Mouse (Mus musculus): ENCODE measurements around the gene Csnk1g2. TPM values are rescaled to one million over a fixed set of nuclear protein-coding genes. Genes with fewer than 3 reads are reported as not detected.

Csnk1g2 gene
- polyA plus RNA-seq, 1 experiment, result 165 TPM

DNA sequence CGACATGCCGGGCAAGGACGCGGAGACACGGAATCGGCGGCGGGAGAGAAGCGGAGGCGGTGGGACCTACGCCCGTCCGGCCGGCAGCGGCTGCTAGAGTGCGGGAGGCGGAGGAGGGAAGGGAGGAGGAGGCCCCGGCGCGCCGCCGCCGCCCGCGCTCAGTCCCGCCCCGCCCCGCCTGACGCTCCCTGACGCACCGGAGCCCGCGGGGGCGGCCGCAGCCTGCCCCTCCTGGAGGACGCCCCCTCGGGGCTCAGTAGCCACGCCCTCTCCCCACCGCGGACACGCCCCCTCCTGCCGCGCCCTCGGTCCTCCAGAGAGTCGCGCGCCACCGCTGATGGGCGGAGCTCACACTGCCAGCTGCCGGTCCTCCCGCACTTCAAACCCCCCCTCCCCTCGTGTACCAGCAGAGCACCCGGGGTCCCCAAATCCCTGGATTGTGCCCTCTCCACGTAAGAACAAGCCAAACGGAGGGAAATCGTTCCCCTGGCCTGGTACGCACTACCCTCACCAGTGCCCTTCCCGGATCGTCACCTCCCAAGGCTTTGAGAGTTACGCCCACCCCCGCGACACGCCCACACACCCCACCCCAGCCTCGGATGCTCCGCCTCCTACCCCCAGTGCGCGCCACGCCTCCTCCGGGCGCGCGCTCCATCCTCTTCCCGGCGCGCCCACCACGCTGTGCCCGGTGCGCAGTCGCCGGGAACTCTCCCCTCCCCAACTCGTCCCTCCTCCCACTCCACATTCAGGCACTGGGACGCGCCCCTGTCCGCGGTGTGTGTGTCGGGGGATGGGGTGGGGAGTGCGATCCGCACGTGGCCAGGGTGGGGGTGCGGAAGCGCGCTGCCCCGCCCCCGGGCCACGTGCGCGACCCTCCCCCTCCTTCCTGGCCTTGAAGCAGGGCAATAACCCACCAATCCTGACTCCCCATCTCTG, 45.2 kb upstream of the Csnk1g2 start, which contains the start of gene Klf16:
TSS of gene Klf16 (minus strand) at position 127 of the 936 bp plus-strand sequence.
- TF ChIP-seq USF1 (IDR thresholded peaks at IDR 0.05; ENCODE audit: low read depth) (peak; percentile 75), MYOG (IDR thresholded peaks at IDR 0.05; ENCODE audit: control insufficient read depth, extremely low read depth, insufficient read length) (no peak), FOSL1 (IDR thresholded peaks at IDR 0.05; ENCODE audit: insufficient read depth, low read length, poor library complexity, severe bottlenecking) (no peak), CTCF (IDR thresholded peaks at IDR 0.05; ENCODE audit: control insufficient read depth, insufficient read depth, insufficient read length) (no peak), MYOD1 (IDR thresholded peaks at IDR 0.05; ENCODE audit: control insufficient read depth, insufficient read length, low read depth) (no peak), MAX (IDR thresholded peaks at IDR 0.05) (peak; percentile 99), CEBPB (IDR thresholded peaks at IDR 0.05; ENCODE audit: low read depth) (no peak)

DNA sequence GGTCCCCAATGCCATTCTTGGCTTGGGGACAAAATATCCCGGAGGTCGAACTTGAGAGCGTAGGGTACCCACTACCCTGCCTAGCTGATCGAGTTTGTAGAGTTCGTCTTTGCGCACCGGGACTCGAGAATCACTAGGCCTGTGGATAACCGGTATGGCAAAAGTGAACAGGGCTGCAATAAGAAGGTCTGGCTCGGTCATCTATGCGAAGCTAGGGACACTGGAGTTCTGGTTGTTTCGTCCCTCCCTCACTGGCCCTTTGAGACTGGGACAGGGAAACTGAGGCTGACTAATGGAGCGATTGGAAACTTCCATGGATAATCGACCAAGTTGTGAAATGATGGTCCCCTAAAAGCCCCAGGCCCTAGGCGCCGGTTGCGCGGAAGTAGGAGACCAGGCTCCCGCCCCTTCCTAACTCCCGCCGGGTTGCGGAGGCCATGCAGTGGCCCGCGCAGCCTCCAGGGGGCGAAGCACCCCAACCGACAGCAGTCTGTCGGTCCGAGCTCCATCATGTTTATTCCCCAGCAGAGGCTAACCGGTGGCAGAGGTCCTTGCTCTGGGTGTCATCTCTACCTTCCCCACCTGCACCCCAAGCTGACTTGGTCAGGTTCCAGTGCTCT, 44.4 kb upstream of the Csnk1g2 start:
- Histone ChIP-seq H3K36me3 (ENCODE audit: control insufficient read depth, insufficient read depth) (peaks cover 8% of the 10 kb centered on the region), H3K27me3 (ENCODE audit: control insufficient read depth, insufficient read depth, insufficient read length) (no peaks in the 10 kb centered on the region), H3K79me2 (ENCODE audit: control insufficient read depth, insufficient read depth) (peaks cover 38% of the 10 kb centered on the region), H3K4me3 (ENCODE audit: insufficient read depth, poor library complexity, severe bottlenecking) (peak overlapping the region; percentile 87), H3ac (ENCODE audit: control insufficient read depth, insufficient read length, low read depth) (peak overlapping the region; percentile 68), H3K79me3 (ENCODE audit: low read depth) (peaks cover 32% of the 10 kb centered on the region)
- no peak for TF ChIP-seq MYOD1 (IDR thresholded peaks at IDR 0.05; ENCODE audit: control insufficient read depth, insufficient read length, low read depth)
- TF ChIP-seq CTCF (IDR thresholded peaks at IDR 0.05; ENCODE audit: control insufficient read depth, insufficient read depth, insufficient read length), result peak; percentile 96
- peak; percentile 54 for TF ChIP-seq MAX (IDR thresholded peaks at IDR 0.05)
- TF ChIP-seq FOSL1 (IDR thresholded peaks at IDR 0.05; ENCODE audit: insufficient read depth, low read length, poor library complexity, severe bottlenecking), result no peak

More for the DNA sequence above, 45.2 kb upstream of the Csnk1g2 start, which contains the start of gene Klf16:
- Histone ChIP-seq H3K79me2 (ENCODE audit: control insufficient read depth, insufficient read depth) (peaks cover 46% of the 10 kb centered on the region), H3K27me3 (ENCODE audit: control insufficient read depth, insufficient read depth, insufficient read length) (no peaks in the 10 kb centered on the region), H3K79me3 (ENCODE audit: low read depth) (peaks cover 40% of the 10 kb centered on the region), H3K4me3 (ENCODE audit: insufficient read depth, poor library complexity, severe bottlenecking) (peak within 1 kb of the TSS; percentile 87), H3ac (ENCODE audit: control insufficient read depth, insufficient read length, low read depth) (peak within 1 kb of the TSS; percentile 98), H3K36me3 (ENCODE audit: control insufficient read depth, insufficient read depth) (peaks cover 7% of the 10 kb centered on the region)

- H3K4me3 ChIP-seq (ENCODE audit: insufficient read depth, poor library complexity, severe bottlenecking), result no peak overlapping the region
- H3K79me3 ChIP-seq (ENCODE audit: low read depth), result peaks cover 26% of the 10 kb centered on the region
- TF ChIP-seq CTCF (IDR thresholded peaks at IDR 0.05; ENCODE audit: control insufficient read depth, insufficient read depth, insufficient read length) (peak; percentile 69), FOSL1 (IDR thresholded peaks at IDR 0.05; ENCODE audit: insufficient read depth, low read length, poor library complexity, severe bottlenecking) (no peak)
These were observed 43.7 kb upstream of the Csnk1g2 start for GRCm38 (mm10) chr10:80578911-80579310.

GRCm38 (mm10) chr10:80583047-80583446, 39.6 kb upstream of the Csnk1g2 start:
- H3K79me2 ChIP-seq (ENCODE audit: control insufficient read depth, insufficient read depth), result peaks cover 22% of the 10 kb centered on the region
- no peaks in the 10 kb centered on the region for H3K27me3 ChIP-seq (ENCODE audit: control insufficient read depth, insufficient read depth, insufficient read length)
- no peak for TF ChIP-seq MYOD1 (IDR thresholded peaks at IDR 0.05; ENCODE audit: control insufficient read depth, insufficient read length, low read depth)
- no peak for TF ChIP-seq MAX (IDR thresholded peaks at IDR 0.05)
- no peak overlapping the region for H3ac ChIP-seq (ENCODE audit: control insufficient read depth, insufficient read length, low read depth)
- H3K36me3 ChIP-seq (ENCODE audit: control insufficient read depth, insufficient read depth), result peaks cover 13% of the 10 kb centered on the region
- H3K79me3 ChIP-seq (ENCODE audit: low read depth), result peaks cover 3% of the 10 kb centered on the region
- no peak overlapping the region for H3K4me3 ChIP-seq (ENCODE audit: insufficient read depth, poor library complexity, severe bottlenecking)

More at GRCm38 (mm10) chr10:80578911-80579310, 43.7 kb upstream of the Csnk1g2 start:
- peaks cover 14% of the 10 kb centered on the region for H3K36me3 ChIP-seq (ENCODE audit: control insufficient read depth, insufficient read depth)
- peaks cover 32% of the 10 kb centered on the region for H3K79me2 ChIP-seq (ENCODE audit: control insufficient read depth, insufficient read depth)
- H3K27me3 ChIP-seq (ENCODE audit: control insufficient read depth, insufficient read depth, insufficient read length), result no peaks in the 10 kb centered on the region
- peak overlapping the region; percentile 46 for H3ac ChIP-seq (ENCODE audit: control insufficient read depth, insufficient read length, low read depth)

- H3K4me3 ChIP-seq (ENCODE audit: insufficient read depth, poor library complexity, severe bottlenecking), result no peak overlapping the region
- peaks cover 32% of the 10 kb centered on the region for H3K79me2 ChIP-seq (ENCODE audit: control insufficient read depth, insufficient read depth)
- no peaks in the 10 kb centered on the region for H3K27me3 ChIP-seq (ENCODE audit: control insufficient read depth, insufficient read depth, insufficient read length)
- no peak overlapping the region for H3ac ChIP-seq (ENCODE audit: control insufficient read depth, insufficient read length, low read depth)
- TF ChIP-seq MYOD1 (IDR thresholded peaks at IDR 0.05; ENCODE audit: control insufficient read depth, insufficient read length, low read depth) (no peak), FOSL1 (IDR thresholded peaks at IDR 0.05; ENCODE audit: insufficient read depth, low read length, poor library complexity, severe bottlenecking) (no peak)
- peaks cover 13% of the 10 kb centered on the region for H3K36me3 ChIP-seq (ENCODE audit: control insufficient read depth, insufficient read depth)
- peaks cover 12% of the 10 kb centered on the region for H3K79me3 ChIP-seq (ENCODE audit: low read depth)
These were observed 38.6 kb upstream of the Csnk1g2 start for GRCm38 (mm10) chr10:80584045-80584488.
